Mouse (Mus musculus): ENCODE measurements around the gene Nexn. TPM values are rescaled to one million over a fixed set of nuclear protein-coding genes. Genes with fewer than 3 reads are reported as not detected.
"Not testable (repeated sequence)": the region's sequence is repeated elsewhere in the genome, so short reads cannot be mapped to it uniquely, and the experiment has no call there.

Gene Nexn
- polyA plus RNA-seq, 1 experiment from 2014 or later: 1.4 TPM

GRCm38 (mm10) chr3:152203996-152204395 lies 62.2 kb downstream of the Nexn start:
- H3K4me1 ChIP-seq (replicated peaks): peaks cover 5% of the 10 kb centered on the region
- no peak overlapping the region for H3K27ac ChIP-seq (replicated peaks)
- no peaks in the 10 kb centered on the region for H3K36me3 ChIP-seq
- no peak for ATAC-seq (ENCODE audit: low FRiP score, low read depth)
- no peak overlapping the region for H3K4me2 ChIP-seq
- no peak overlapping the region for H3K9ac ChIP-seq
- no peaks in the 10 kb centered on the region for H3K27me3 ChIP-seq
- no peak overlapping the region for H3K4me3 ChIP-seq
- no peaks in the 10 kb centered on the region for H3K9me3 ChIP-seq
- 79% methylated on average over 3 of the region's 3 CpGs for WGBS

GRCm38 (mm10) chr3:152203411-152203810 lies 62.7 kb downstream of the Nexn start:
- ATAC-seq (ENCODE audit: low FRiP score, low read depth): no peak
- no peaks in the 10 kb centered on the region for H3K9me3 ChIP-seq
- H3K9ac ChIP-seq: no peak overlapping the region
- H3K4me3 ChIP-seq: no peak overlapping the region
- WGBS: 86% methylated on average over 6 of the region's 6 CpGs
- no peak overlapping the region for H3K27ac ChIP-seq (replicated peaks)
- H3K36me3 ChIP-seq: no peaks in the 10 kb centered on the region
- H3K4me2 ChIP-seq: no peak overlapping the region
- H3K4me1 ChIP-seq (replicated peaks): peaks cover under 1% of the 10 kb centered on the region
- H3K27me3 ChIP-seq: no peaks in the 10 kb centered on the region

- no peak overlapping the region for H3K27ac ChIP-seq (replicated peaks)
- H3K4me3 ChIP-seq: no peak overlapping the region
- no peak overlapping the region for H3K4me2 ChIP-seq
- ATAC-seq (ENCODE audit: low FRiP score, low read depth): no peak
- no peaks in the 10 kb centered on the region for H3K4me1 ChIP-seq (replicated peaks)
- no peaks in the 10 kb centered on the region for H3K36me3 ChIP-seq
- H3K27me3 ChIP-seq: no peaks in the 10 kb centered on the region
- no peak overlapping the region for H3K9ac ChIP-seq
- H3K9me3 ChIP-seq: no peaks in the 10 kb centered on the region
These were observed 63.2 kb downstream of the Nexn start for GRCm38 (mm10) chr3:152202942-152203341.

- Histone ChIP-seq H3K36me3 (no peaks in the 10 kb centered on the region), H3K4me1 (replicated peaks) (no peaks in the 10 kb centered on the region), H3K4me3 (no peak overlapping the region), H3K9ac (no peak overlapping the region), H3K27me3 (no peaks in the 10 kb centered on the region), H3K9me3 (no peaks in the 10 kb centered on the region), H3K27ac (replicated peaks) (no peak overlapping the region), H3K4me2 (no peak overlapping the region)
- 88% methylated on average over 2 of the region's 2 CpGs for WGBS
- no peak for ATAC-seq (ENCODE audit: low FRiP score, low read depth)
These were observed 64.5 kb downstream of the Nexn start for GRCm38 (mm10) chr3:152201651-152202050.

GRCm38 (mm10) chr3:152201181-152201580 lies 65.0 kb downstream of the Nexn start:
- H3K9ac ChIP-seq: no peak overlapping the region
- no peak overlapping the region for H3K4me3 ChIP-seq
- ATAC-seq (ENCODE audit: low FRiP score, low read depth): no peak
- H3K4me1 ChIP-seq (replicated peaks): no peaks in the 10 kb centered on the region
- no peaks in the 10 kb centered on the region for H3K9me3 ChIP-seq
- no peak overlapping the region for H3K4me2 ChIP-seq
- 94% methylated on average over 3 of the region's 3 CpGs for WGBS
- no peak overlapping the region for H3K27ac ChIP-seq (replicated peaks)
- H3K36me3 ChIP-seq: no peaks in the 10 kb centered on the region
- no peaks in the 10 kb centered on the region for H3K27me3 ChIP-seq

GRCm38 (mm10) chr3:152199125-152199524 lies 67.0 kb downstream of the Nexn start:
- Histone ChIP-seq H3K27me3 (no peaks in the 10 kb centered on the region), H3K27ac (replicated peaks) (no peak overlapping the region), H3K36me3 (no peaks in the 10 kb centered on the region), H3K9ac (no peak overlapping the region), H3K9me3 (no peaks in the 10 kb centered on the region), H3K4me1 (replicated peaks) (no peaks in the 10 kb centered on the region), H3K4me2 (no peak overlapping the region), H3K4me3 (no peak overlapping the region)
- no peak for ATAC-seq (ENCODE audit: low FRiP score, low read depth)
- WGBS: 71% methylated on average over 3 of the region's 3 CpGs

GRCm38 (mm10) chr3:152197246-152197645 lies 68.9 kb downstream of the Nexn start:
- H3K9ac ChIP-seq; H3K27me3 ChIP-seq; H3K27ac ChIP-seq (replicated peaks); H3K9me3 ChIP-seq; H3K4me1 ChIP-seq (replicated peaks); H3K4me2 ChIP-seq; H3K36me3 ChIP-seq; H3K4me3 ChIP-seq; ATAC-seq (ENCODE audit: low FRiP score, low read depth): not testable (repeated sequence)
- 36% methylated on average over 2 of the region's 2 CpGs for WGBS

- peak; percentile 100 for ATAC-seq (ENCODE audit: low FRiP score, low read depth)
- Histone ChIP-seq H3K4me1 (replicated peaks) (peaks cover 29% of the 10 kb centered on the region), H3K27me3 (no peaks in the 10 kb centered on the region), H3K4me3 (peak overlapping the region; percentile 54), H3K4me2 (peak overlapping the region; percentile 64), H3K27ac (replicated peaks) (peak overlapping the region; percentile 83), H3K36me3 (no peaks in the 10 kb centered on the region), H3K9me3 (no peaks in the 10 kb centered on the region), H3K9ac (peak overlapping the region; percentile 54)
- 1% methylated on average over 17 of the region's 17 CpGs for WGBS
These were observed 72.5 kb downstream of the Nexn start for GRCm38 (mm10) chr3:152193635-152194097.

GRCm38 (mm10) chr3:152193177-152193576 lies 73.0 kb downstream of the Nexn start:
- no peaks in the 10 kb centered on the region for H3K36me3 ChIP-seq
- H3K4me2 ChIP-seq: peak overlapping the region; percentile 64
- peak overlapping the region; percentile 54 for H3K4me3 ChIP-seq
- peak overlapping the region; percentile 83 for H3K27ac ChIP-seq (replicated peaks)
- H3K27me3 ChIP-seq: no peaks in the 10 kb centered on the region
- peaks cover 29% of the 10 kb centered on the region for H3K4me1 ChIP-seq (replicated peaks)
- WGBS: 10% methylated on average over 7 of the region's 7 CpGs
- H3K9ac ChIP-seq: peak overlapping the region; percentile 54
- no peak for ATAC-seq (ENCODE audit: low FRiP score, low read depth)
- no peaks in the 10 kb centered on the region for H3K9me3 ChIP-seq

GRCm38 (mm10) chr3:152192238-152192931 lies 73.8 kb downstream of the Nexn start:
- H3K4me3 ChIP-seq: peak overlapping the region; percentile 44
- peak overlapping the region; percentile 58; the same call in 1 of the 2 replicates for H3K27ac ChIP-seq (replicated peaks)
- no peaks in the 10 kb centered on the region for H3K36me3 ChIP-seq
- 34% methylated on average over 10 of the region's 11 CpGs for WGBS
- H3K4me1 ChIP-seq (replicated peaks): peaks cover 29% of the 10 kb centered on the region
- H3K9me3 ChIP-seq: no peaks in the 10 kb centered on the region
- ATAC-seq (ENCODE audit: low FRiP score, low read depth): no peak
- H3K9ac ChIP-seq: peak overlapping the region; percentile 18
- H3K4me2 ChIP-seq: peak overlapping the region; percentile 60
- H3K27me3 ChIP-seq: no peaks in the 10 kb centered on the region

GRCm38 (mm10) chr3:152191791-152192237 lies 74.3 kb downstream of the Nexn start:
- Histone ChIP-seq H3K4me3 (peak overlapping the region; percentile 44), H3K9ac (peak overlapping the region; percentile 18; the same call in 1 of the 2 replicates), H3K27me3 (no peaks in the 10 kb centered on the region), H3K27ac (replicated peaks) (peak overlapping the region; percentile 58; the same call in 1 of the 2 replicates), H3K4me1 (replicated peaks) (peaks cover 29% of the 10 kb centered on the region), H3K36me3 (no peaks in the 10 kb centered on the region), H3K9me3 (no peaks in the 10 kb centered on the region), H3K4me2 (peak overlapping the region; percentile 60)
- ATAC-seq (ENCODE audit: low FRiP score, low read depth): no peak; the same call in 1 of the 2 replicates
- 35% methylated on average over 6 of the region's 6 CpGs for WGBS

GRCm38 (mm10) chr3:152190679-152191477 lies 75.3 kb downstream of the Nexn start:
- no peak for ATAC-seq (ENCODE audit: low FRiP score, low read depth)

More at GRCm38 (mm10) chr3:152190679-152191477, 75.3 kb downstream of the Nexn start:
- Histone ChIP-seq H3K27me3 (no peaks in the 10 kb centered on the region), H3K4me2 (peak overlapping the region; percentile 60), H3K9me3 (no peaks in the 10 kb centered on the region), H3K4me1 (replicated peaks) (peaks cover 29% of the 10 kb centered on the region), H3K36me3 (peaks cover 6% of the 10 kb centered on the region), H3K27ac (replicated peaks) (no peak overlapping the region), H3K9ac (peak overlapping the region; percentile 30), H3K4me3 (peak overlapping the region; percentile 8; the same call in 1 of the 2 replicates)
- 79% methylated on average over 9 of the region's 9 CpGs for WGBS
